Mouse (Mus musculus) v-Abl transformed pro-B cells (cell line): ENCODE measurements around the gene Cyp2w1.

Experiments
- in situ Hi-C, 2 experiments: fragments of 400-800 bp; cut with MboI; formaldehyde crosslinking; loops; one replicate each; pipeline ENCODE4 v1.15.1; 2025; ENCODE audit not compliant: unreplicated experiment in 2 of 2

The Cyp2w1 gene

DNA sequence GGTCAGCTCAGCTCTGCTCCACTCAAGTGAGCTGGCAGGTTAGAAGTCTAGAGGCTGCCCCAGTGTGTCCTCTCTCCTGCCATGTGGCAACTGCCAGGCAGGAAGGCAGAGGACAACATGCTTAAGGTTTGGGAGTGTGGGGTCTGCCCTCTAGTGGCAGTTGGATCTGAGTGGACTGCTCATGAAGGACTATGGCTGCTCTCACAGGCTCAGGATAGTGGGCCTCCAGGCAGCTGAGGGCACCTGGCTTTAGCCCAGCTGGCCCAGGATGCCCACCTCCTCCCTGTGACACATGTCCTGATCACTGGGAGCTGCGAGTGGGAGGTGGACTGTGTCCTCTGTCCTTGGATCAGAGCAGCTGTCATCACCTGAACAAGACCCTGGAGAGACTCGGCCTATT, 6.2 kb downstream of the Cyp2w1 start:
- in situ Hi-C loops = loop anchor here (5.0 to 10.0 kb wide), 2 partner anchors 284 to 511 kb away; no protein-coding TSS in a partner anchor

- in situ Hi-C loops = loop anchor here (5.0 to 10.0 kb wide), 2 partner anchors 284 to 512 kb away; no protein-coding TSS in a partner anchor
Measured at GRCm38 (mm10) chr5:139359244-139359643, 6.8 kb downstream of the Cyp2w1 start.

DNA sequence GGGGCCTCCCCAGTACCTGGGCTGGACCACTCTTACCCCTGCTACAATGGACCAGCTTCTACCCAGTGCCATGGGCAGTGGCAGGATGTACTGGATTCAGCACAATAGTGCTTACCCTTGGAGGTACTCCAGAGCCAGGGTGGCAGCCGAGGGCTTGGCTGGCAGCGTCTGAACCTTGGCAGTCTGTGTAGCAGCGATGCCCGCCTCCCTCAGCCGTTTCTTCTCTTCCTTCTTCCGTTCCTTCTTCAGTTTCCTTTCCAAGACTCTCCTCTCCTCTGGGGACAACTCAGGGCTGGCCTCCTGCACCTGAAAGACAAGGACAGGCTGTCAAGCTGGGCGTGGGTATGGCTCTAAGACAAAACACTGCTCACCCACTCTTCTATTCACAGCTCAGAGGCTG, 11.4 kb downstream of the Cyp2w1 start:
- in situ Hi-C loops = loop anchor here (5.0 to 10.0 kb wide), 6 partner anchors 38 to 381 kb away; partner anchors contain the start of gene 3110082I17Rik (in 1 of the 2)

GRCm38 (mm10) chr5:139364260-139364910, 12.0 kb downstream of the Cyp2w1 start:
- in situ Hi-C loops = loop anchor here (5.0 to 10.0 kb wide), 6 partner anchors 38 to 380 kb away; partner anchors contain the start of gene 3110082I17Rik (in 1 of the 2)

GRCm38 (mm10) chr5:139364911-139365571, 12.6 kb downstream of the Cyp2w1 start:
- in situ Hi-C loops = loop anchor here (5.0 to 10.0 kb wide), 6 partner anchors 37 to 380 kb away; partner anchors contain the start of gene 3110082I17Rik (in 1 of the 2)

- in situ Hi-C loops = loop anchor here (5.0 to 10.0 kb wide), 3 partner anchors 99 to 379 kb away; partner anchors contain the start of gene 3110082I17Rik (in 1 of the 2)
Measured at GRCm38 (mm10) chr5:139365827-139366226, 13.4 kb downstream of the Cyp2w1 start.

DNA sequence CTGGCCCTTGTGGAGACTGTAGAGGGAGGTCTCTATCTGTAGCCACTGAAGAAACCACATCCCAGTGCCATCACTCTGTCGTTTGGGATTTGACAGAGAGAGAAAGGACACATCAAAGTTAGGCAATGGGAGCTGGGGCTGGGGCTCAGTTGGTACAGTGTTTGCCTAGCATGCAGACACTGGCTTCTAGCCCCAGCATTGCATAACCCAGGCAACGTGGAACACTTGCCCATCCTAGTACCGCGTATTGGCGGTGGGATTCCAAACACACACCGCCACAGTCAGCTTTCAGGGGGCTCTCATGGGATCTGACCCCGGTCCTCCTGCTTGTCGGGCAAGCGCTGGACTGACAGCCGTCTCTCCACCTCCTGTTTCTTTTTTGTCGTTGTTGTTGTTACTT, 14.1 kb downstream of the Cyp2w1 start:
- in situ Hi-C loops = loop anchor here (5.0 to 10.0 kb wide), 3 partner anchors 98 to 378 kb away; partner anchors contain the start of gene 3110082I17Rik (in 1 of the 2)

DNA sequence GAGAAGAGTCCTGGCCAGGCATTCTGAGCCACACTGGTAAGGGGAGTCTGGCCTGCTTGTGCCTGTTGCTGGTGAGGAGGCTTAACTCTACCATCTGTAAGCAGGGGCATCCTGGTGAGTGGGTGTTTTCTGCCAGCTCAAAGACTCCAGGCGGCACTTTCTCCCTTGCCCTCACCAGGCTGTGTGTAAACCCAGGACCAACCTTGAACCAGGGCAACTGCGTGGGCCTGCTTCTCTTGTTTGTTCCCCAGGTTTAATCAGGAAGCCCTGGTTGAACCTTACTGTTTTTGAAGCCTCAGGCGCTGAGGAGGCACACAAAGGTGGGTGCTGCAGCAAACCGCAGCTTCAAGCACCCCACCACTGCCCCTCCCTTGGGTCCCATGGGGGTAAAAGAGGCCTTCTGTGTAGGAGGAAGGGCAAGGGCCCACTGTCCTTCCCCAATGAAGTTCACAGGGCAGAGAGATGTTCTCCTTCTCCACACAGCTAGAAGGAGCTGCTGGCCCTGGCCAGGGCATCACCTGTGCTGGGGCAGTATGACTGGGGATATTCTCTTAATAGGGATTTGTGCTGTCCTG, 15.6 kb downstream of the Cyp2w1 start:
- in situ Hi-C loops = loop anchor here (5.0 to 10.0 kb wide), 3 partner anchors 97 to 377 kb away; partner anchors contain the start of gene 3110082I17Rik (in 1 of the 2)

DNA sequence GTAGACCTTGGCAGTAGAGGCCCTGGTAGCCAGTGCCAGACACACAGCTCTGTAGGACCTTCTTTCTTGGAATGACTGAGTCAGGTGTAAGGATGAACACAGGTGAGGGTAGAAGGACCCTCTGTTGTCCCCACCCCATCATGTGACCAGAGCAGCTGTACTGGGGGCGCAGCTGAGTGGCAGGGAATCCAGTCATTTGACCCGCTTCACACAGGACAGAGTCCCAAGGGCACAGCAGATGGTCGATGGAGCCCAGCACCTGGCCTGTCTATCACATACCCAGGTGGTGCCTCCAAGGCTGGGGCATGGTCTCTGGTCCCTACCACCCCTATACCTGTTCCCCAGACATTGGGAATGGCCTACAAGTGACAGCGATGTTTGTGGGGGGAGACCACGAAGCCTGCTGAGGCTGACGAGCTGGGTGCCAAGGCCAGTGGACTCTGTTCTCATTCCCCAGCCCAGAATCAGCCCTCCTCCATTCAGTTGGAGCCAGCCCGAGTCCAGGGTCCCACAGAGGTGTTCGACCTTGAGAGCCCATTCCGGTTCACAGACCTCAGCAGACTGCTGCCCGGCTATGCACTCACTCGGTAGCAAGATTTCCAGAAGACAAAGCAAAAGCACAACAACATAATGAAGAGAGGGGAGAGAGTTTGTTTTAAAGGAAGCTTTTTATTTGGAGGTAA, 16.4 kb downstream of the Cyp2w1 start:
- in situ Hi-C loops = loop anchor here (5.0 to 10.0 kb wide), 3 partner anchors 96 to 376 kb away; partner anchors contain the start of gene 3110082I17Rik (in 1 of the 2)

GRCm38 (mm10) chr5:139370336-139370735, 17.9 kb downstream of the Cyp2w1 start:
- in situ Hi-C loops = no loop called here

GRCm38 (mm10) chr5:139371118-139371517, 18.7 kb downstream of the Cyp2w1 start:
- in situ Hi-C loops = no loop called here

GRCm38 (mm10) chr5:139371631-139372401, 19.4 kb downstream of the Cyp2w1 start:
- in situ Hi-C loops = no loop called here

GRCm38 (mm10) chr5:139373126-139373525, 20.7 kb downstream of the Cyp2w1 start:
- in situ Hi-C loops = no loop called here

- in situ Hi-C loops = no loop called here
Measured at GRCm38 (mm10) chr5:139373889-139374444, 21.6 kb downstream of the Cyp2w1 start.

DNA sequence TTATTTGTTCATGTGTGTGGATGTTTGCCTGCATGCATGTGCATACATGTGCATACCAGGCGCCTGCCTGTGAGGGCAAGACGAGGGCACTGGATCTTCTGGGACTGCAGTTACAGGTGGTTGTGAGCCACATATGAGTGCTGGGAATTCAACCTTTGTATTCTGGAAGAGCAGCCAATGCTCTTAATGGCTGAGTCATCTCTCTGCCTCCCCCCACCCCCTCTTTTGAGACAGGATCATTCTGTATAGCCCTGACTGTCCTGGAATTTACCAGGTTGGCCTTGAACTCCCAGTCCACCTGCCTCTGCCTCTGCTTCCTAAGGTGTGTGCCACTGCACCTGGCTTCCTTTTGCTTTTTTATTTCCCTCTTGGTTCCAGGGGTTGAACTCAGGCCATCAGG, 22.4 kb downstream of the Cyp2w1 start:
- in situ Hi-C loops = no loop called here

GRCm38 (mm10) chr5:139377468-139378270, 25.3 kb downstream of the Cyp2w1 start, which contains the start of gene Gpr146:
Gene Gpr146, plus strand, starts transcription at chr5:139377697.
- in situ Hi-C loops = no loop called here

DNA sequence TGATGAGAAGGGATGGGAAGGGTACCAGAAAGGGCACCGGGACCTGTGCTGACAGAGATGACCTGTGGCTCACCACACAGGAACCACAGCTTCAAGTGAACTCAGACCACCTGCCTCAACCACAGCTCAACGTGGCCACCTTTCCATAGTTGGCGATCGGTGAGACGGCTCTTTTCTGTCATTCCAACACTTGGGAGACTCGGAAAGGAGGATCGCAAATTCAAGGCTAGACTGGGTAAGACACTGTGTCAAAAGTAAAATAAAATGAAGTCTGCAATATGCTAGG, 25.8 kb downstream of the Cyp2w1 start:
- in situ Hi-C loops = no loop called here

GRCm38 (mm10) chr5:139378986-139379629, 26.7 kb downstream of the Cyp2w1 start:
- in situ Hi-C loops = no loop called here
